Mouse (Mus musculus): Measurements from ENCODE around the gene Akr1a1.

DNA sequence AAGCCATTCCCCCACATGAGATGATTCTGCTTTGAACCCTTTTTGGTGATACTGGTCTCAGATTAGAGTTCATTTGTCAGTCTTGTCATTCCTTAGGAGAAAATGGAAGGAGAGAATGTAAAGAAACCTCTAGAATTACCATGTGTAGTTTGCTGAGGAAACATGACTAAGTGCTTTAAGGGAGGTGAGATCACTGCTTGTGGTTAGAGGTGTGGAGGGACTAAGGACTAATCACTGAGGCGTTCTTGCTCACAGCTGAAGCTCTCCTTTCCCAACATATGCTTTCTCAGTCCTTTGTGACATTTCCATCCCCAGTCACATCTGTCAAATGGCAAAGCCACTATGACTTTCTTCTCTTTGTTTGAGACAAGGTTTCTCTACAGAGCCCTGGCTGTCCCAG lies 26.3 kb upstream of the Akr1a1 start:
- no peak for TF ChIP-seq CTCF (IDR thresholded peaks at IDR 0.05; ENCODE audit: low read depth)
- no peak for TF ChIP-seq EP300 (optimal IDR thresholded peaks at IDR 0.05)

Measured in stomach, postnatal 0 days (tissue).